Mouse (Mus musculus) myocyte (in vitro differentiated cells): ENCODE measurements around the gene Cbwd1. TPM values are rescaled to one million over a fixed set of nuclear protein-coding genes. Genes with fewer than 3 reads are reported as not detected.

Experiments used
- H3K27me3 ChIP-seq: one replicate; pipeline ENCODE4 v1.6.1; 2011; ENCODE audit not compliant: control insufficient read depth, insufficient read depth, insufficient read length
- H3K36me3 ChIP-seq: one replicate; pipeline ENCODE4 v1.6.1; 2011; ENCODE audit not compliant: control insufficient read depth, insufficient read depth
- H3K4me2 ChIP-seq: one replicate; pipeline ENCODE4 v1.6.1; 2011; ENCODE audit warnings: low read depth, control low read depth
- H3K4me3 ChIP-seq: one replicate; pipeline ENCODE4 v1.5.1; 2011; ENCODE audit warnings: mild to moderate bottlenecking, control low read depth, moderate library complexity
- H3K79me2 ChIP-seq: one replicate; pipeline ENCODE4 v1.6.1; 2011; ENCODE audit not compliant: control insufficient read depth, insufficient read depth
- H3ac ChIP-seq: one replicate; pipeline ENCODE4 v1.6.1; 2011; ENCODE audit not compliant: control insufficient read depth, insufficient read length
- CEBPB ChIP-seq: IDR thresholded peaks from 2 replicates; pipeline ENCODE4 v1.6.1; 2011; ENCODE audit warnings: mild to moderate bottlenecking, moderate library complexity; ENCODE audit not compliant: poor library complexity, insufficient read depth, severe bottlenecking
- E2F4 ChIP-seq: IDR thresholded peaks from one replicate; pipeline ENCODE4 v1.6.1; 2011; ENCODE audit warnings: mild to moderate bottlenecking, control low read depth, moderate library complexity; ENCODE audit not compliant: insufficient read depth
- MAX ChIP-seq: IDR thresholded peaks from one replicate; pipeline ENCODE4 v1.6.1; 2011; ENCODE audit warnings: low read depth, mild to moderate bottlenecking, control low read depth
- MYOD1 ChIP-seq, 3 experiments: IDR thresholded peaks; one replicate each; pipeline ENCODE4 v1.6.1; 2011; ENCODE audit warnings: control low read depth in 2 of 3, low read depth in 2 of 3, mild to moderate bottlenecking in 2 of 3, moderate library complexity in 1 of 3; ENCODE audit not compliant: insufficient read length in 2 of 3, control insufficient read depth in 1 of 3
- MYOG ChIP-seq, 3 experiments: IDR thresholded peaks; one replicate each; pipeline ENCODE4 v1.6.1; 2011; ENCODE audit warnings: control low read depth in 2 of 3, low read depth in 2 of 3, mild to moderate bottlenecking in 2 of 3; ENCODE audit not compliant: insufficient read length in 2 of 3, control insufficient read depth in 1 of 3, insufficient read depth in 1 of 3
- POLR2A ChIP-seq: IDR thresholded peaks from one replicate; pipeline ENCODE4 v1.6.1; 2011; ENCODE audit warnings: low read depth, mild to moderate bottlenecking, control low read depth, moderate library complexity; ENCODE audit not compliant: insufficient read length
- POLR2AphosphoS2 ChIP-seq: IDR thresholded peaks from one replicate; pipeline ENCODE4 v1.6.1; 2011; ENCODE audit warnings: low read depth, control low read depth; ENCODE audit not compliant: insufficient read length
- REST ChIP-seq: IDR thresholded peaks from one replicate; pipeline ENCODE4 v1.6.1; 2011; ENCODE audit warnings: mild to moderate bottlenecking, control low read depth, moderate library complexity; ENCODE audit not compliant: insufficient read depth, insufficient read length
- SRF ChIP-seq: IDR thresholded peaks from one replicate; pipeline ENCODE4 v1.6.1; 2011; ENCODE audit warnings: low read depth; ENCODE audit not compliant: control insufficient read depth, insufficient read length
- TCF12 ChIP-seq: IDR thresholded peaks from one replicate; pipeline ENCODE4 v1.6.1; 2011; ENCODE audit warnings: mild to moderate bottlenecking, control low read depth; ENCODE audit not compliant: poor library complexity, insufficient read depth, severe bottlenecking
- TCF3 ChIP-seq: IDR thresholded peaks from one replicate; pipeline ENCODE4 v1.6.1; 2011; ENCODE audit warnings: low read depth, control low read depth; ENCODE audit not compliant: insufficient read length
- USF1 ChIP-seq: IDR thresholded peaks from one replicate; pipeline ENCODE4 v1.6.1; 2011; ENCODE audit warnings: low read depth, mild to moderate bottlenecking, control low read depth, moderate library complexity
- polyA plus RNA-seq: library from polyadenylated mRNA; unstranded; fragments of >200 nt; fragmentation: generic; extraction: Trizol; gene quantifications from one replicate; pipeline ENCODE4 v1.2.1, GENCODE M21; 2012; ENCODE audit warnings: missing spikeins

Cbwd1 gene
- polyA plus RNA-seq, 1 experiment, result 9.8 TPM

GRCm38 (mm10) chr19:24897006-24897895 lies 64.2 kb downstream of the Cbwd1 start:
- no peak overlapping the region for H3ac ChIP-seq
- no peak overlapping the region for H3K4me2 ChIP-seq
- no peaks in the 10 kb centered on the region for H3K79me2 ChIP-seq
- peaks cover 32% of the 10 kb centered on the region for H3K27me3 ChIP-seq
- no peak for TF ChIP-seq TCF3
- no peak for TF ChIP-seq REST
- no peak for TF ChIP-seq MYOD1 (IDR thresholded peaks at IDR 0.05; ENCODE audit: control insufficient read depth in 1 of 3, insufficient read length in 2 of 3, low read depth in 2 of 3)
- no peak for TF ChIP-seq MAX
- no peak for TF ChIP-seq TCF12
- no peak for TF ChIP-seq MYOG (IDR thresholded peaks at IDR 0.05; ENCODE audit: control insufficient read depth in 1 of 3, insufficient read depth in 1 of 3, insufficient read length in 2 of 3, low read depth in 2 of 3)
- TF ChIP-seq CEBPB, result no peak
- TF ChIP-seq USF1, result no peak
- TF ChIP-seq POLR2A, result no peak
- TF ChIP-seq POLR2AphosphoS2, result no peak
- no peak for TF ChIP-seq E2F4
- TF ChIP-seq SRF, result no peak
- H3K36me3 ChIP-seq, result no peaks in the 10 kb centered on the region
- H3K4me3 ChIP-seq, result no peak overlapping the region

GRCm38 (mm10) chr19:24896536-24896935 lies 64.9 kb downstream of the Cbwd1 start:
- peaks cover 32% of the 10 kb centered on the region for H3K27me3 ChIP-seq

GRCm38 (mm10) chr19:24886888-24887287 lies 74.5 kb downstream of the Cbwd1 start:
- Histone ChIP-seq H3ac (no peak overlapping the region), H3K4me3 (no peak overlapping the region), H3K36me3 (no peaks in the 10 kb centered on the region), H3K27me3 (peaks cover 20% of the 10 kb centered on the region), H3K4me2 (no peak overlapping the region), H3K79me2 (no peaks in the 10 kb centered on the region)
- TF ChIP-seq MYOD1 (IDR thresholded peaks at IDR 0.05; ENCODE audit: control insufficient read depth in 1 of 3, insufficient read length in 2 of 3, low read depth in 2 of 3) (peak; percentile 34 to 55 (median 38)), MYOG (IDR thresholded peaks at IDR 0.05; ENCODE audit: control insufficient read depth in 1 of 3, insufficient read depth in 1 of 3, insufficient read length in 2 of 3, low read depth in 2 of 3) (peak in 2 of 3 experiments; percentile 48 to 50), TCF12 (no peak), POLR2AphosphoS2 (no peak), POLR2A (no peak), SRF (no peak), E2F4 (no peak), TCF3 (no peak)

More at GRCm38 (mm10) chr19:24896536-24896935, 64.9 kb downstream of the Cbwd1 start:
- H3K79me2 ChIP-seq, result no peaks in the 10 kb centered on the region
- TF ChIP-seq MYOD1 (IDR thresholded peaks at IDR 0.05; ENCODE audit: control insufficient read depth in 1 of 3, insufficient read length in 2 of 3, low read depth in 2 of 3) (no peak), E2F4 (no peak), USF1 (no peak), POLR2AphosphoS2 (no peak), MAX (no peak), TCF3 (no peak), POLR2A (no peak), TCF12 (no peak), REST (no peak), SRF (no peak), CEBPB (no peak), MYOG (IDR thresholded peaks at IDR 0.05; ENCODE audit: control insufficient read depth in 1 of 3, insufficient read depth in 1 of 3, insufficient read length in 2 of 3, low read depth in 2 of 3) (no peak)
- no peak overlapping the region for H3K4me2 ChIP-seq
- no peak overlapping the region for H3ac ChIP-seq
- H3K4me3 ChIP-seq, result no peak overlapping the region
- no peaks in the 10 kb centered on the region for H3K36me3 ChIP-seq

GRCm38 (mm10) chr19:24885504-24885903 lies 75.9 kb downstream of the Cbwd1 start:
- Histone ChIP-seq H3K79me2 (no peaks in the 10 kb centered on the region), H3K4me3 (no peak overlapping the region), H3K27me3 (peaks cover 20% of the 10 kb centered on the region), H3ac (no peak overlapping the region), H3K4me2 (no peak overlapping the region), H3K36me3 (no peaks in the 10 kb centered on the region)
- TF ChIP-seq TCF12, result no peak
- no peak for TF ChIP-seq MYOD1 (IDR thresholded peaks at IDR 0.05; ENCODE audit: control insufficient read depth in 1 of 3, insufficient read length in 2 of 3, low read depth in 2 of 3)
- TF ChIP-seq SRF, result no peak
- TF ChIP-seq MAX, result no peak
- TF ChIP-seq CEBPB, result no peak
- no peak for TF ChIP-seq USF1
- no peak for TF ChIP-seq REST
- TF ChIP-seq MYOG (IDR thresholded peaks at IDR 0.05; ENCODE audit: control insufficient read depth in 1 of 3, insufficient read depth in 1 of 3, insufficient read length in 2 of 3, low read depth in 2 of 3), result no peak
- no peak for TF ChIP-seq TCF3
- no peak for TF ChIP-seq POLR2AphosphoS2
